Mouse (Mus musculus) granulocyte monocyte progenitor cell, adult 5-6 weeks (primary cell): ENCODE results near the gene Nek8. TPM values are rescaled to one million over a fixed set of nuclear protein-coding genes. Genes with fewer than 3 reads are reported as not detected.

Source experiments
- ATAC-seq: replicated peaks from 2 replicates; pipeline ENCODE4 v1.8.0; 2016; ENCODE audit warnings: mild to moderate bottlenecking, moderate TSS enrichment, inconsistent platforms; ENCODE audit not compliant: poor library complexity, severe bottlenecking
- total RNA-seq, 2 experiments: library from RNA; stranded (forward) in 1 of 2; stranded (reverse) in 1 of 2; fragments of 200-712, 200-1000 nt in 1 of 2; fragments of >200 nt in 1 of 2; fragmentation: Nextera tagmentation in 1 of 2; gene quantifications; 2 replicates each; pipeline ENCODE4 v1.2.3; 2014 to 2017

Nek8 gene
- total RNA-seq, 2 experiments from 2014 or later = 3.5 to 5.8 TPM

GRCm38 (mm10) chr11:78168541-78169468 lies 7.7 kb downstream of the Nek8 start:
- ATAC-seq = peak; percentile 28

- no peak for ATAC-seq
Measured at GRCm38 (mm10) chr11:78167257-78167959, 9.1 kb downstream of the Nek8 start.

- no peak for ATAC-seq
Measured at GRCm38 (mm10) chr11:78166640-78167039, 9.8 kb downstream of the Nek8 start.

- ATAC-seq = no peak
Measured at GRCm38 (mm10) chr11:78166161-78166560, 10.3 kb downstream of the Nek8 start.

GRCm38 (mm10) chr11:78165761-78166109 lies 10.7 kb downstream of the Nek8 start:
- peak; percentile 42 for ATAC-seq

- ATAC-seq = peak; percentile 66
Measured at GRCm38 (mm10) chr11:78164924-78165760, 11.3 kb downstream of the Nek8 start, which contains the start of gene Traf4. Gene Traf4, minus strand, starts transcription at chr11:78165589.

- no peak for ATAC-seq
Measured at GRCm38 (mm10) chr11:78164604-78164923, 11.9 kb downstream of the Nek8 start.

GRCm38 (mm10) chr11:78163681-78164603 lies 12.5 kb downstream of the Nek8 start:
- no peak for ATAC-seq

- ATAC-seq = no peak
Measured at GRCm38 (mm10) chr11:78163045-78163444, 13.4 kb downstream of the Nek8 start.

GRCm38 (mm10) chr11:78162504-78162903 lies 14.0 kb downstream of the Nek8 start:
- no peak for ATAC-seq

- ATAC-seq = no peak
Measured at GRCm38 (mm10) chr11:78161968-78162367, 14.5 kb downstream of the Nek8 start.

GRCm38 (mm10) chr11:78161169-78161568 lies 15.3 kb downstream of the Nek8 start:
- ATAC-seq = no peak

GRCm38 (mm10) chr11:78160675-78161074 lies 15.8 kb downstream of the Nek8 start:
- no peak for ATAC-seq

- ATAC-seq = no peak
Measured at GRCm38 (mm10) chr11:78160171-78160570, 16.3 kb downstream of the Nek8 start.

- ATAC-seq = no peak
Measured at GRCm38 (mm10) chr11:78159557-78159956, 16.9 kb downstream of the Nek8 start.

GRCm38 (mm10) chr11:78159096-78159495 lies 17.4 kb downstream of the Nek8 start:
- peak; percentile 94 for ATAC-seq

GRCm38 (mm10) chr11:78156156-78156699 lies 20.2 kb downstream of the Nek8 start:
- no peak for ATAC-seq

GRCm38 (mm10) chr11:78155674-78156073 lies 20.8 kb downstream of the Nek8 start:
- no peak for ATAC-seq

GRCm38 (mm10) chr11:78153778-78154177 lies 22.7 kb downstream of the Nek8 start:
- ATAC-seq = no peak
